Mouse (Mus musculus): ENCODE measurements around the gene Foxc1.

- peak; percentile 99 for TF ChIP-seq CTCF (IDR thresholded peaks at IDR 0.05; ENCODE audit: low read depth)
- no peak for TF ChIP-seq EP300 (optimal IDR thresholded peaks at IDR 0.05)
Measured at GRCm38 (mm10) chr13:31792480-31793132, 13.8 kb upstream of the Foxc1 start.

Measured in stomach, postnatal 0 days (tissue).